Mouse (Mus musculus) heart, postnatal 14 days (tissue): ENCODE measurements around the gene Hspa1l. TPM values are rescaled to one million over a fixed set of nuclear protein-coding genes. Genes with fewer than 3 reads are reported as not detected.
"Not testable (repeated sequence)": the region's sequence is repeated elsewhere in the genome, so short reads cannot be mapped to it uniquely, and the experiment has no call there.

Experiments used
- DNase-seq, 2 experiments: peaks; one replicate each; pipeline ENCODE4 v3.0.0; 2021 to 2022
- intact Hi-C: fragments of 180-260 bp; cut with DNase I; formaldehyde crosslinking; loops from one replicate; pipeline ENCODE4 v1.15.1; 2025
- total RNA-seq, 2 experiments: library from RNA; stranded (reverse); gene quantifications; 2 replicates each; pipeline ENCODE4 v1.2.3; 2021

Gene Hspa1l
- total RNA-seq, 2 experiments from 2014 or later, result 2.7 to 4.7 TPM

DNA sequence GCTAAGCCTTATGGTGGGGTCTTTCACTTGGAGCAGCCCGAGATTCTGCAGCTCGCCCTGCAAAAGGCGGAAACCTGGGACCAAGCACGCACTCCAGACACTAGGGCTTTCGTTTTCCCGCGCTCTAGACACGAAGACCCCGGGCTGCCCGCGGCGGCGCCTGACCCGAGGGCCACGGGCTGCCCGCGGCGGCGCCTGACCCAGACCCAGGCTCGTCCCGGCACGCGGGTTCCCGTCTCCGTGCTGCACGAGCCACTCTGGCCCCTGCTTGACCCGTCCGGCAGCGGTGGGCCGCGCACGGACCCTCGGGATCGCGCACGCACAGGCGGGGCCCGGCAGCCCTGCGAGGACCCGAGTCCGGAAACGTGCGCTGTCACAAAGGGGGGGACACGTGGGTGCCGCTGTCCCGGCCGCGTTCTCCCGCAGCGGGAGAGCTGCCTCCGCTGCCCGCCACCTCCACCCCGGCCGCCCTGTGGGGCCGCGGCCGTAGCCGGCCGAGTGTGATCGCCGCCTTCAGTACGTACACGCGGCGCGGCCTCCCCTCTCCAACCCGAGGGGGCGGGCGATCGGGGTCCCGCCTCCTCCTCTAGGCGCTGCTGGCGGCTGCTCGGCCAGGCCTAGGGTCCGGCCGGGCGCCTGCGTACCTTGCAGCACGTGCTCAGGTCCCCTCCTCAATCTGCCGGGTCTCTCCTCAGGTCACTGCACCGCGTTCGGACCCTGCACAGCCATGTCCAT, 28.4 kb downstream of the Hspa1l start, which contains the start of gene Vars:
Vars (plus strand) TSS at position 271 of the 735 bp plus-strand sequence.
- intact Hi-C loops, result no loop called here
- DNase-seq, result peak; percentile 89 to 91

DNA sequence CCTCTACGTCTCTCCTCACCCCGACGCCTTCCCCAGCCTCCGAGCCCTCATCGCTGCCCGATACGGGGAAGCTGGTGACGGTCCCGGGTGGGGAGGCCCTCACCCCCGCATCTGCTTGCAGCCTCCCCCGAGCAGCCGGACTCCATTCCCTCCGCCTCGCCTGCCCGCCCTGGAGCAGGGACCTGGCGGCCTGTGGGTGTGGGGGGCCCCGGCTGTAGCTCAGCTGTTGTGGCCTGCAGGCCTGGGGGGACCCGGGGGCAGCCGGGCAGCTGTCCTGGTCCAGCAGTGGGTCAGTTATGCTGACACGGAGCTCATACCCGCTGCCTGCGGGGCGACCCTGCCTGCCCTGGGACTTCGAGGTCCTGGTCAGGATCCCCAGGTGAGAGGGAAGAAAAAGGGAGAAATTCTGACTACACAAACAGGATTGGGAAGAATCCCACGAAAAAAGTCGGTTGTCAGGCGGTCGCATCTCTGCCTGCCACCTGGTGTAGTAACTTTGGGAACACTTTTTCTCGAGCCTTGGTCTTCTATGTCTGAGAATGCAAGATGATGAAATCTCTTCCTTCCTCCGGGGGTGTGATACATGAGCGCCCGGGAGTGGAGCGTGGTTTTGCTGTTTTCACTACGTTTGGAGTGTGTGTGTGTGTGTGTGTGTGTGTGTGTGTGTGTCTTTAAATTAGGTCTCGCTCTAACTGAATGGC, 29.1 kb downstream of the Hspa1l start:
- peak in 1 of 2 experiments; percentile 23 for DNase-seq

DNA sequence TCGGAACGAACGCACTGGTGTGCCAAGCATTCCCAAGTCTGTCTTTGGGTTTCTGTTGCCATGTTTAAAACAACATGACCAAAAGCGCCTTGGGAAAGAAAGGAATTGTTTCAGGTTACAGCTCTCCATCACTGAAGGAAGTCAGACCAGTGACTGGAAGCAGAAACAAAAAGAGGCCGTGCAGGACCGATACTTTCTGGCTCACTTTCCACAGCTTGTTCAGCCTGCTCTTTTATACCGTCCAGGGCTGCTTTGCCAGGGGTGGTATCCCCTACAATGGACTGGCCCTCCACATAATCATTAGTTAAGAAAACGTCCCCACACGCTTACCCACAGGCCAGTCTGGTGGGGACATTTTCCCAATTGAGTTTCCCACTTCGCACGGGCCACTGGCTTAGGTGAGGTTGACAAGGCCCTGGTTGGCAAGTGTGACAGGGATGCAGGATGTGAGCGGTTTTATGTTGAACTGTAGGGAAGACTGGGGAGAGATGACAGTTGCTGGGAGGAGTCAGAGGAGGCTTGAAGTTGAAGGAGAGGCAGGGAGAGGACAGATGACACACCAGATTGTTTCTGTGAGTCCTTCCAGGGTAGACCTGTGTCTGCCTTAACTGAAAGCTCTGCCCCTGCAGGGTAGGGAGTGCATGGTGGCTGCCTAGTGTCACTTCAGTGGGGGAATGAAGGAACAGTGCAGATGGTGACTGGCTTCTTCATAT, 29.8 kb downstream of the Hspa1l start:
- no peak for DNase-seq
- intact Hi-C loops, result no loop called here

More for the DNA sequence above, 29.1 kb downstream of the Hspa1l start:
- intact Hi-C loops, result no loop called here

DNA sequence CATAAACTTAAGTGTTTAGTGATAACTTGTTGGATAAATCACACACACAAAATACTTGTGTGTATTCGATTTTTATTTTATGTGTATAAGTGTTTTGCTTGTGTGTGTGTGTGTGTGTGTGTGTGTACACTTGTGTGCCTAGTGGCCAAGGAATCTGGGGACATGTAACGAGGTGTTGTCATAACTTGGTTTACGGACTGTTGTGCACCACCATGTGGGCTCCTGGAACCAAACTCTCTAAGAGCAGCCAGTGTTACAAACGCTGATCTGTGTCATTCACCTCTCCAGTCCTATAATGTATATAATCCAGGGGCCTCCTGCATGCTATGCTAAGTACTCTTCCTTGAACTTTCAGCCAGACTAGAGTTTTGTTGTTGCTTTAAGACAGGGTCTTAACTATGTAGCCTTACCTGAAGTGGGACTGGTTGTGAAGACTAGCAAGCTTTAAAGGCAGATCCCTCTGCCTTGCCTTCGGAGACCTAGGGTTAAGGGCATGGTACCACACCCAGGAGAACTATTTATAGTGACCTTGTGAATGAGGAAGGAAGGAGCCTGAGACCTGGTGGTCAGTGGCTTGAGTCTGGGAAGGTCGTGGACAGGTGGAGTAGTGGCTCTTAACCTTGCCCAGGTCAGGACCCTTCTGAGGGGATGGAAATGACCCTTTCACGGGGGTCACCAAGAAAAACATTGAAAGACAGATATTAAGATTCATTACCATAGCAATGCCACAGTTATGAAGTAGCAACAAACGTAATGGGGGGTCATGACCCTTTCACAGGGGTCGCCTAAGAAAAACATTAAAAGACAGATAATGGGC, 30.7 kb downstream of the Hspa1l start:
- no peak for DNase-seq
- intact Hi-C loops, result no loop called here

DNA sequence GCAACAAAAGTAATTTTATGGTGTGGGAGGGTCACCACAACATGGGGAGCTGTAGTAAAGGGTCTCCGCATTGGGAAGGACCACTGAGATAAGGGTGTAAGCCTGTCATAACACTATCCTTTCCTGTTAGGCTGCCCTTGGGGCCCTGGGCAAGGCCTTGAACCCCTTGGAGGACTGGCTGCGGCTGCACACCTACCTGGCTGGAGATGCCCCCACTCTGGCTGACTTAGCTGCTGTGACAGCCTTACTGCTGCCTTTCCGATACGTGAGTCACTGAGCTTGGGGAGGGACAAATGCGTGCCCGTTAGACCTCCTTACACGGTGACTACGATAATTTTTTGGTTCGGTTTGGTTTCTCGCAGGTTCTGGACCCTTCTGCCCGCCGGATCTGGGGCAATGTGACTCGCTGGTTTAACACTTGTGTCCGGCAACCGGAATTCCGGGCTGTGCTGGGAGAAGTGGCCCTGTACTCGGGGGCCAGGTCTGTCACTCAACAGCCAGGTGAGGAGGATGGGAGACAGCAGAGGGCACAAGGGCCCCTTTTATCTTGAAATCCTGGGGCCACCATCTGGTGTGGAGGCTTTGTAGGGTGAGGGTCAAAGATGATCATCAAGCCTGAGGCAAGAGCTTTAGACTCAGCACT, 31.7 kb downstream of the Hspa1l start:
- DNase-seq, result no peak
- intact Hi-C loops, result no loop called here

DNA sequence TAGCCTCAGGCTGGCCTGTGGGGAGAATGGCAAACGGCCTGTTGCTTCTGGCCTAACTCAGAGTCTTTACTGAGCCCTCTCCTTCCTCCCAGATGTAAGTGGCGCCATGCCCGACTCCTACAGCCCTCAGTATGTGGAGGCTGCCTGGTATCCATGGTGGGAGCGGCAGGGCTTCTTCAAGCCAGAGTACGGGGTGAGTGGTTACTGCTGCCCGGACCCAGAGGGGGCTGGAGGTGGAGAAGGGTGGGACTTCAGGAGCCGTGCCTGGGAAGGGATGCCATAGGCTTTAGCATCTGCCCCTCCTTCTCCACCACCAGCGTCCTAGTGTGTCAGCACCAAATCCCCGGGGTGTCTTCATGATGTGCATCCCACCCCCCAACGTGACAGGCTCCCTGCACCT, 32.7 kb downstream of the Hspa1l start:
- intact Hi-C loops, result no loop called here

DNA sequence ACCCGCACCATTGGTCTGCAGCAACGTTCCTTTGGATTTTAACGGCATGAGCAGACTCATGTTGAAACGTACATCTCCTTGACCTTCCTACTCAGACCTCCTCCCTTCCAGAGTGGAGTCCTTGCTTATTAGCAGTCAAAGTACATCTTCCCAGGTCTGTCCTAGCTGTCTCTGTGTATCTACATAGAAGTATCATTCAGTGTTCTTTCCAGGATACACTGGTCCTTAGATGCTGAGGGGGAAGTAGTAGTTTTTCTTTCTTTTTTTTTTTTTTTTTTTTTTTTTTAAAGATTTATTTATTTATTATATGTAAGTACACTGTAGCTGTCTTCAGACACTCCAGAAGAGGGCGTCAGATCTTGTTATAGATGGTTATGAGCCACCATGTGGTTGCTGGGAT, 33.4 kb downstream of the Hspa1l start:
- DNase-seq, intact Hi-C loops: not testable (repeated sequence)

More for the DNA sequence above, 32.7 kb downstream of the Hspa1l start:
- no peak for DNase-seq

DNA sequence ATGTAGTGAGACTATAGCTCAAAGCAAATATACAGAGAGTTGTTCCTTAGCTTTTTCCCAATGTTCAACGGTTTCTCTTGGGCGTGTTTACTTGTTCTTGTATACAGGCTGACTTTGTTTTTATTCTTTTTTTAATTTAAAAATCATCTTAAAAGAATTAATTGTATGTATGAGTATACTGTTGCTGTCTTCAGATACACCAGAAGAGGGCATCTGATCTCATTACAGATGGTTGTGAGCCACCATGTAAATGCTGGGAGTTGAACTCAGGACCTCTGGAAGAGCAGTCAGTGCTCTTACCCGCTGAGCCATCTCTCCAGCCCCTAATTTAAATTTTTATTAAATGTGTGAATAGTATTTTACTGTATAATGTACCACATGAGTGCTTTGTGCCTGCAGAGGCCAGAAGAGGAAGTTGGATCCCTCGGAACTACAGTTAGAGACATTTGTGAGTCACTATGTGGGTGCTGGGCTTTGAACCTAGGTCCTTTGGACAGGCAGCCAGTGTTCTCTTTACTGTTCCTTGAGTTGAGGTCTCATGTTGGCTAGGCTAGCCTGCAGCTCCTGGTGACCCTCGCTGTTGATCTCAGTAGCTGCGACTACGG, 35.0 kb downstream of the Hspa1l start:
- intact Hi-C loops, result no loop called here
- no peak for DNase-seq

DNA sequence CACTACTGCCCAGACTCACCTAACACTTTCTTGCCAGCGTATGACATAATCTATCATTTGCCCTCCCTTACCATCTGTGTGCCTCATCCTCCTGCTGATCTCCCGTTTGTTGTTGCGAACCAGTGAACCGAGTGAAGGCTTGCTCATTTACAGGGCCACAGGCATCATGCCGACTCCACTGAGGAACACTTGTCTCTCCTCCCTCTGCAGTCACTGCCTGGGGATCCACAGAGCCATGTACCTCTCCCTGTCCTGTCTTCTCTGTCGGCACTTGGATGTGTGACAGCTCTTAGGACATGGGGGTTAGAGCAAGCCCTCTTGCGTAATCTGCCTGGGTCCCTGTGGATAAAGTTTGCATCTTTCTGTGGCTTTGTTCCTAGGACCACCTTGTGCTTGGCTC, 37.1 kb downstream of the Hspa1l start:
- intact Hi-C loops, result no loop called here
- DNase-seq, result no peak

DNA sequence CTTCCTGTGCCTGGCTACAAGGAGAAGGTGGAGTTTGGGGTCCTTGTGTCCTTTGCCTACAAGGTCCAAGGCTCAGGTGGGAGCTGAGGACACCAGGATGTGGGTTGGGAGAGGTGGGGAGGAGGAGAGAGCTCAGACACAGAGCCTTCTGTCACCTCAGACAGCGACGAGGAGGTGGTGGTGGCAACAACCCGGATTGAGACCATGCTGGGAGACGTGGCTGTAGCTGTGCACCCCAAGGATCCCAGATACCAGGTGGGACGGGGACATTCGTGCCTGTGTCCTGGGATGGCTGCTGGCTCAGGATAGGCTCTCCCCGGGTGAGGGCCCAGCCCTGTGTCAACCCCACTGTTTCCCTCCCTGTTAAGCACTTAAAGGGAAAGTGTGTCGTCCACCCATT, 38.9 kb downstream of the Hspa1l start:
- no peak for DNase-seq
- intact Hi-C loops, result no loop called here

DNA sequence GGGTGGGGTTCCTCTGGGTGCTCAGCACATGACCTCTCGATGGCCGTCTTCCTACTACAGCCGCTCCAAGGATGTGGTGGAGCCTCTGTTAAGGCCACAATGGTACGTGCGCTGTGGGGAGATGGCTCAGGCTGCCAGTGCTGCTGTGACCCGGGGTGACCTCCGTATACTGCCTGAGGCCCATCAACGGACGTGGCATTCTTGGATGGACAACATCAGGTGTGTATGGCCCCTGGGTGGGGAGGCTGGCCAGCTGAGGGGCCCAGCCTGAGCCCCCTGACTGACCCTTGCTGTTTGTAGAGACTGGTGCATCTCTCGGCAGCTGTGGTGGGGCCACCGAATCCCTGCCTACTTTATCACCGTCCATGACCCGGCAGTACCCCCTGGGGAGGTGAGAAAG, 39.9 kb downstream of the Hspa1l start:
- intact Hi-C loops, result no loop called here
- DNase-seq, result no peak

DNA sequence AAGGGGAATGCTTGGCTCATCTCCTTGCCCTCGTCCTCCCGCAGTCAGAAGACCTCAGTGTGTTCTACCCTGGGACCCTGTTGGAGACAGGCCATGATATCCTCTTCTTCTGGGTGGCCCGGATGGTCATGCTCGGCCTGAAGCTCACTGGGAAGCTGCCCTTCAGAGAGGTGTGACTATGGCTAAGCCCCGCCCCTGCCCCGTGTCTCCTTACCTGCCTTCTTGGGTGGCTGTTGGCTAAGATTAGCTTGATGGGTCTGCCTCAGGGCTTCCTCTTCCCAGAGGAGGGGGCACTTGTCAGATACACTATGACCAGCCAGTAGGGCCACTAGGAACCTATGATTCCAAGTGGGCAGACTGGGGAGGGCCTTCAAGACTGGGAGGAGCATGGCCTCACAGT, 40.7 kb downstream of the Hspa1l start:
- intact Hi-C loops, result no loop called here
- DNase-seq, result no peak

DNA sequence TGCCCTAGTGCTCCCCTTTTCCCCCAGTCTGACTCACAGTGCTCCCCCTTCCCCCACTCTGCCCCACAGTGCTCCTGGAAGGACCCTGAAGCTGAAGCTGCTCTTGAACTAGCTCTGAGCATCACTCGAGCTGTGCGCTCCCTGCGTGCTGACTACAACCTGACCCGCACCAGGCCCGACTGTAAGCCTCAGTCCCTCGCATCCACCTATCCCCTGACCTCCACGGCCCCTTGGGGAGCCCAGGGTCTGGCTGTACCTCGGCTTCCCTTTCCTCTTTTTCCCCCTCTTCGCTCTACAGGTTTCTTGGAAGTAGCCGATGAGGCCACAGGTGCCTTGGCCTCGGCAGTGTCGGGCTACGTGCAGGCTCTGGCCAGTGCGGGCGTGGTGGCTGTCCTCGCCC, 42.8 kb downstream of the Hspa1l start:
- DNase-seq, result no peak
- intact Hi-C loops, result no loop called here

DNA sequence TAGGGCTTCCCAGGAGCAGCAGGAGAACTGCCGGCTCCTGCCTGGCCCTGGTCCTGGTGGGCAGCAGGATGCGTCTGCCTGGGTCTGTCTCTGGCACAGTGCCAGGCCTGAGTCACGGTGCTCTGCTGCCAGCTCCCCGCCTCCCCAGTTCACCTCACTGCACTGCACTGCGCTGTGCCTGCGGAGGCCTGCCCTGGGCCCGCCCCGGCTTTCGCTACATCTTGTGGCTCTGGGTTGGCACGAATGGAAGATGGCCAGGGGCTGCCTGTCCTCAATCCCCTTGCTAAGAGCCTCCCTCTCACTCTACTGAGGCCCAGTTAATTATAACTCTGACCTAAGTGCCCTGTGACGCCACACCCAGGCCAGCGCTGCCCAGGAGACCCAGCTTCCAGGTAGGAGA, 43.9 kb downstream of the Hspa1l start, which contains the start of gene Vwa7:
Vwa7 (plus strand) TSS at position 204 of the 400 bp plus-strand sequence.
- peak; percentile 41 to 54 for DNase-seq
- intact Hi-C loops, result no loop called here

DNA sequence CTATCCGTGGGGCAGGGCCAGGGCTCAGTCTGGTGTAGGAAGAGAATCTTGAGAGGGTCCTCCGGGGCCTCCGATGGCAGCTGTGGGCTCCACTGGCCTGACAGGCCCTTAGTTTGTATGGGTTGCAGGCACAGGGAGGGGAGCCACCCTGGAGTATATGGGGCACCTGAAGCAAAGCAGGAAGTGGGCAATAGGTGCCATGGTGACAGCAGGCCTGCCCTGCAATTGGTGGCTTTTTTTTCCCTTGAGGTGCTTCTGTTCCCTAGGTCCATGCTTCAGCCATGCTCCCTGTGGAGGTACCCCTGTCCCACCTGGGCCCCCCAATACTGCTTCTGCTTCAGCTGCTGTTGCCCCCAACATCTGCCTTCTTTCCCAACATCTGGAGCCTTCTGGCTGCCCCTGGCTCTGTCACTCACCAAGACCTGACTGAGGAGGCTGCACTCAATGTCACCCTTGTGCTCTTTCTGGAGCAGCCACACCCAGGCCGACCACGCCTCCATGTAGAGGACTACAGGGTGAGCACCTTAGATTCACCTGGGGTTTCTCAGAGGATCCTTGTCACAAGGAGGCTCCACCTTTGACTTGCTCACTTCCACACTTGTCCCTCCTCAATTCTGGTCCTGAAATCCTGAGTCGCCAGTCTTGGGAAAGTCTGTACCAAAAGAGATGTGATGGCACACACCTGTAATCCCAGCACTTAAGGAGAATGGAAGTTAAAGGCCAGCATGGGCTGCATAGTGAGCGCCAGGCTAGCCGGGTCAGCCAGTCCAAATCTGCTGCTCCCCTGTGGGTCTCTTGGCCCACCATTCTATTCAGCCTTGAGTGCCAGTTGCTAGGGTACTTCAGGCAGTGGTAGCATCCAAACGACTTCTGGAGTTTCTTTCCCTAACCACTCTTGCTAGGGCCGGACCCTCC, 44.5 kb downstream of the Hspa1l start:
- intact Hi-C loops, result no loop called here

DNA sequence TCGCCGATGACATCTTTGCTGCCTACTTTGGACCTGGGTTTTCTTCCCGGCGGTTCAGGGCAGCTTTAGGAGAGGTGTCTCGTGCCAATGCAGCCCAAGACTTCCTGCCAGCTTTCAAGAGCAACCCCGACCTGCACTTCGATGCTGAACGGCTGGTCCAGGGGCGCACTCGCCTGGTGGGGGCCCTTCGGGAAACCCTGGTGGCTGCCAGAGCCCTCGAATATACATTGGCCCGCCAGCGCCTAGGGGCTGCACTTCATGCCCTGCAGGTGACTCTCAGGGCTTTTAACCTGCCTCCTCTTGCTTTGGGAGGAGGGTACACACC, 45.2 kb downstream of the Hspa1l start:
- intact Hi-C loops, result no loop called here
- no peak for DNase-seq

More for the DNA sequence above, 44.5 kb downstream of the Hspa1l start:
- no peak for DNase-seq

DNA sequence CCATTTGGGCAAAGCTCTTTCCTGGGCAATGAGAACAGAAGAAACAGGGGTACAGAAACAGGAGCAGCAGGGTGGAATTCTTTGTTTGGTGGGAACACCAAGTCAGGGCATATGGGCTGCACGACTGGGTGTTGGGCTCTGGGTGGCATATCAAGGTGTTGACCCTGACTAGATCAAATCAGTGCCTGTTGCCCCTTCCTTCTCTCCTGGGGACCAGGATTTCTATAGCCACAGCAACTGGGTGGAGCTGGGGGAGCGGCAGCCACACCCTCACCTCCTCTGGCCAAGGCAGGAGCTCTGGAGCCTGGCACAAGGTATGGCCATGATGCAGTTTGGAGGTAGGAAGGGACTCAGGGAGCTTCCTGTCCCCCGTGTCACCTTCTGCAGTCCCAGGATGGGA, 45.7 kb downstream of the Hspa1l start:
- DNase-seq, result no peak
- intact Hi-C loops, result no loop called here

DNA sequence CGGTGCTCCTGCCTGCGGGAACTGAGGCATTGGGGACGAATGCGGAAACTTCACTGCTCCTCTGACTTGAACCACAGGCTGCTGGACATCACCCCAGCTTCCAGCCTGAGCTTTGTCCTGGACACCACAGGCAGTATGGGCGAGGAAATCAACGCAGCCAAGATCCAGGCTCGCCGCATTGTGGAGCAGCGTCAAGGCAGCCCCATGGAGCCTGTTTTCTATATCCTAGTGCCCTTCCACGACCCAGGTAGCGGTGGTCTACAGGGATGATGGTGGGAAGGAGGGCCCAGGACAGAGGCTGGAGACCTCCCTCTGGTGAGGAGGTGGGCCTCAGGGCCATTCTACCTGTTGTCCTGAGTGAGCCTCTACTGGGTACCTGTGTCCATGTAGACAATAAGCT, 47.4 kb downstream of the Hspa1l start:
- intact Hi-C loops, result loop anchor here (2.0 kb wide), 1 partner anchor 59 kb away; the partner anchor contains the start of gene Ly6g6d

More for the DNA sequence above, 47.4 kb downstream of the Hspa1l start:
- DNase-seq, result no peak
